Mouse (Mus musculus): ENCODE measurements around the gene Rps10.

The Rps10 gene

GRCm38 (mm10) chr17:27636132-27637020, at the start of gene Rps10:
Gene Rps10, minus strand, starts transcription at chr17:27636669.
- in situ Hi-C loops (cut with MboI, MseI) = no loop called here

GRCm38 (mm10) chr17:27685550-27685913, 49.1 kb upstream of the Rps10 start:
- in situ Hi-C loops (cut with MboI, MseI) = no loop called here

- in situ Hi-C loops (cut with MboI, MseI) = no loop called here
Observed at GRCm38 (mm10) chr17:27684886-27685549, 48.5 kb upstream of the Rps10 start.

GRCm38 (mm10) chr17:27678924-27679813, 42.7 kb upstream of the Rps10 start:
- in situ Hi-C loops (cut with MboI, MseI) = no loop called here

- in situ Hi-C loops (cut with MboI, MseI) = no loop called here
Observed at GRCm38 (mm10) chr17:27677756-27678155, 41.3 kb upstream of the Rps10 start.

- in situ Hi-C loops (cut with MboI, MseI) = no loop called here
Observed at GRCm38 (mm10) chr17:27676270-27676669, 39.8 kb upstream of the Rps10 start.

- in situ Hi-C loops (cut with MboI, MseI) = no loop called here
Observed at GRCm38 (mm10) chr17:27675453-27675852, 39.0 kb upstream of the Rps10 start.

GRCm38 (mm10) chr17:27673945-27674344, 37.5 kb upstream of the Rps10 start:
- in situ Hi-C loops (cut with MboI, MseI) = no loop called here

- in situ Hi-C loops (cut with MboI, MseI) = no loop called here
Observed at GRCm38 (mm10) chr17:27671720-27672119, 35.3 kb upstream of the Rps10 start.

GRCm38 (mm10) chr17:27658767-27659166, 22.3 kb upstream of the Rps10 start:
- in situ Hi-C loops (cut with MboI, MseI) = loop anchor here (5.0 kb wide), 1 partner anchor 44 kb away; no protein-coding TSS in a partner anchor

GRCm38 (mm10) chr17:27657123-27657522, 20.7 kb upstream of the Rps10 start:
- in situ Hi-C loops (cut with MboI, MseI) = loop anchor here (5.0 kb wide), 1 partner anchor 45 kb away; no protein-coding TSS in a partner anchor

GRCm38 (mm10) chr17:27656414-27656813, 19.9 kb upstream of the Rps10 start:
- in situ Hi-C loops (cut with MboI, MseI) = loop anchor here (5.0 kb wide), 1 partner anchor 46 kb away; no protein-coding TSS in a partner anchor

GRCm38 (mm10) chr17:27656011-27656399, 19.5 kb upstream of the Rps10 start:
- in situ Hi-C loops (cut with MboI, MseI) = loop anchor here (5.0 kb wide), 1 partner anchor 46 kb away; no protein-coding TSS in a partner anchor

- in situ Hi-C loops (cut with MboI, MseI) = loop anchor here (5.0 kb wide), 1 partner anchor 47 kb away; no protein-coding TSS in a partner anchor
Observed at GRCm38 (mm10) chr17:27655089-27656010, 18.9 kb upstream of the Rps10 start, which contains the start of gene Pacsin1. Gene Pacsin1, plus strand, starts transcription at chr17:27655509.

- in situ Hi-C loops (cut with MboI, MseI) = no loop called here
Observed at GRCm38 (mm10) chr17:27653253-27653959, 16.9 kb upstream of the Rps10 start.

- in situ Hi-C loops (cut with MboI, MseI) = no loop called here
Observed at GRCm38 (mm10) chr17:27652046-27652790, 15.7 kb upstream of the Rps10 start.

- in situ Hi-C loops (cut with MboI, MseI) = no loop called here
Observed at GRCm38 (mm10) chr17:27650586-27650985, 14.1 kb upstream of the Rps10 start.

- in situ Hi-C loops (cut with MboI, MseI) = no loop called here
Observed at GRCm38 (mm10) chr17:27650160-27650559, 13.7 kb upstream of the Rps10 start.

GRCm38 (mm10) chr17:27645807-27646206, 9.3 kb upstream of the Rps10 start:
- in situ Hi-C loops (cut with MboI, MseI) = no loop called here
